Mouse (Mus musculus): ENCODE measurements around the gene Iqgap1.

DNA sequence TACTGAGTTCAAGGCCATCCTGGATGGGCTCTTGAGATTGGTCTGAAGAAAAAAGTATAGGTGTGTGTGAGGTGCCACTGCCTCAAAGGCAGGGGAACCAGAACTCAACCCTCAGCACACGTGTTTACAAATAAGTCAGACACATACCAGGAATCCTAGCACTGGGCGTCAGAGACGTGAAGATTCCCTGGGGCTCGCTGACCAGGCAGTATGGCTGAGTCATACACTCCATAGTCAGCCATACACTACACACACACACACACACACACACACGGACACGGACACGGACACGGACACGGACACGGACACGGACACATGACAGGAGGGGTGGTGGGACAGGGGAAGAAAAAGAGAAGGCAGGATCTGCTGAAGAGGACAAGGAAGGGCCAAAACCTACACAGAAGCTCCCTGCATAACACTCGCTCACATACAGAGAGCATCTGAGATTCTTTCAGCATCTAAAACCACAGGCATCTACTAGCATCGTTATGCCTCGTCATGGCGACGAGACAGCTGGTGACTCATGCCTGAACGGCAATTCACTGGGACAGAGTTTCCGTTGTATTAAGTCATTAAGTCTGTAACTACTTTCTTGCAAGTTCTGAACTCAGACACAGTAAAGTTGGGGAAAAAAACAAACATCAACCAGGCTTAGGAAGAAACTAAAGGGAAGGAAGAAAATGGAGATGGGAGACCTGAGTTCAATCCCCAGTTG, 2.5 kb upstream of the Iqgap1 start:
- TF ChIP-seq POLR2A (IDR thresholded peaks at IDR 0.05; ENCODE audit: low read depth, low read length) (no peak), CTCF (IDR thresholded peaks at IDR 0.05; ENCODE audit: borderline replicate concordance, insufficient read depth, low read length) (no peak)
